Mouse (Mus musculus): ENCODE data around the gene Rwdd4a.

DNA sequence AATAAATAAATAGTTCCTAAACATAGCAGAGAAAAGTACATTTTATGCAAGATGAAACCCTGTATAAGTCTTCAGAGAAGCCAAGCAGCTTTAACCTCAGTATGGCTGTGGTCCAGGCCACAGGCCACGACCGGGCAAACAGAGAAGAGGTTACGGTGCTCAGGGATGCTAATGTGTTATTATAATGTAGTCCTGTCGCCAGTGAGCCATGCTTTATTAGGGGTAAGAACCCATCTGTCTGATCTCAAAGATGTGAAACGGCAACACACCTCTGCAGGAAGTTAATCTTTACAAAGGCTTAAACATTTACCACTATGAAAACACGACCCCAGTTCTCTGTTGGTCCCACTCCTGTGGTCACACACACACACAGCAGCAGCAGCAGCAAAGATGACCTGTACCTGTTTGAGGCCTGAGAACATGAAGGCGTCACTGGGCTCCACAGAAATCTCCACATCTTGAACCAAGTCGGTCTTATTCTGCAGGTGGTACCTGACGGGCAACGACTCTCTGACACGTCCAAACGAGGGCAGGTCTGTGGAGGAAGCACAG is 38.8 kb upstream of the Rwdd4a start:
- no peak for TF ChIP-seq CTCF (IDR thresholded peaks at IDR 0.05; ENCODE audit: borderline replicate concordance, insufficient read depth, low read length)
- TF ChIP-seq POLR2A (IDR thresholded peaks at IDR 0.05; ENCODE audit: low read depth, low read length), result no peak

All from embryonic fibroblast, embryonic 13.5 days (primary cell).